Mouse (Mus musculus) large intestine, adult 2 months (tissue): ENCODE results near the gene Ctse. TPM values are rescaled to one million over a fixed set of nuclear protein-coding genes. Genes with fewer than 3 reads are reported as not detected.

Source experiments
- DNase-seq: peaks from one replicate; pipeline ENCODE4 v3.0.0-alpha.2; 2012; ENCODE audit warnings: low read depth, low spot score
- WGBS: fragments of 180-500 bp; shearing (Covaris S2); methylation state at CpG from one replicate; pipeline ENCODE4 v1.1.7; 2018; 5-methylcytosine and 5-hydroxymethylcytosine counted together
- polyA plus RNA-seq: library from polyadenylated mRNA; depleted of rRNA; stranded (reverse); fragments of >200 nt; gene quantifications from 2 replicates; pipeline ENCODE4 v1.2.3, GENCODE M21; 2012; rRNA removed

Gene Ctse
- polyA plus RNA-seq, 1 experiment = 4.5 TPM

DNA sequence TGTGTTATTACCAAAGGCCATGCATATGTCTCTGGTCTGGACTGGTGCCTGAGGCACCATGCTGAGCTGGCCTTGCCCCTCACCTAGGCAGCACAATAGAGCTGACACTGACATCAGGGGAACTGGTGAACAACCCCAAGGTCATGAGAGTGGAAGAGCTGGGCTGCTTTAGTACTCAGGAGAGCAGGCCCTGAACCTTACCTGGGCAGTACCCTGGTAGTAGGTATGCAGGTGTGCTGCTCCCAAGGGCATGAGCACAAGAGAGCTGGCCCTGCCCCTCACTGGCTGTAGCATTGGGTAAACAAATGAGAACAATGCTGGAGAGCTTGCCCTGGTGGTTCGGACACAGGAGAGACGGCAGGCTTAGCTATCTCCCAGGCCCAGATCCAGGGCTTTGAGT lies 57.2 kb downstream of the Ctse start:
- WGBS = 46% methylated on average over 2 of the region's 2 CpGs
- DNase-seq = no peak

DNA sequence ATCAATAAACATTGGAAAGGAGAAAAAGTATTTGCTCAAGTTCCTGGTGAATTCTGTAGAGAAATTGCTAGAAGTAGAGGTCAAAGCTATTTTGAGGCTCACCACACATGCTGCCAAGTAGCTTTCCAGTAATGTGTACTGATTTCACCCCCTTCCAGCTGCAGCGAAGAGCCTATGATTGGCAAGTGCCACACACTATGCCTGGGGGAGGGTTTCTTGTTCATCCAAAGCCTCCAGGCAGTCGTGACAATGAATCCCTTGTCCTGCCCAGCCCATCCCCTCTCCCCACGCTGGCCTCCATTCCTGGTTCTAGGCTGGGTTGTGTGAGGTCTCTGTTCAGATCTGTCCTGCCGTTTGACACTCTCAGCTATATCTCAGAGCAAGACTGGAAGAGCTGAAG lies 58.2 kb downstream of the Ctse start:
- WGBS = 36% methylated on average over 4 of the region's 4 CpGs
- DNase-seq = no peak

DNA sequence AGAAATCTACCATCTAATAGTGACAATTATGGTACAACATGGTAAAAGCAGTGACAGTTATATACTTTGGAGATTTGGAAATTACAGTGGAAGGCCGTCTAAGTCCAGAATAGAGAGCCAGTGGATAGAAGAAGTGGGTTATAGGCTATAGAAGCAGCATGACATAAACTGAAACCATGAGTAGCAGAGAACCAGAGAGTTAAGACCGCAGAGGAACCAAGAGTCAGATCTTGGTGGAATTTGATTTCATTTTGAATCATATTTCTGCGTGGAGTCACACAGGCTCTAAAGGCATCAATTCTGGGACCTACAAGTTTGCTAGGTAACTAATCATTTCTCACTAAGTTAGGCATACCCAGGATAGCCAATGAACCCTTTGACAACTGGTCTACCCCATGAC lies 60.7 kb downstream of the Ctse start:
- DNase-seq = no peak
- 91% methylated on average over 3 of the region's 3 CpGs for WGBS

DNA sequence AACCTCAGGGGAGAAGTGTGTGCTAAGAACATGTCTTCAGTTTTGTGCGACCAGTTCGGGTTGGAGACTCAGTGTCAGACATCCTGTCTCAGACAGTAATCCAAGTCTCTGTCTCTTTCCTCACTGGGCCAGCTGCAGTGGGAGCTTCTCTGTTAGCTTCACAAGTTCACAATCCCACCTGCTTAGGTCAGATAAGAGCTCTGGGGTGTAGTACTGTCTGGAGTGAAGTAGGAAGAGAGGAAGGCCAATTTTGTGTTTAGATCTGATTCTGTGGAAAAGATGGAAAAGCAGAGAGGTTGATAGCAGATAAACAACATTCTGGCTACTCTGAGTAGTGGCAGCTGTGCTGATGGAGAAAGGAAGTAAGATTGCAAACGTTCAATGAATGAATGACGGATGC lies 61.5 kb downstream of the Ctse start:
- no peak for DNase-seq
- 75% methylated on average over 4 of the region's 4 CpGs for WGBS

DNA sequence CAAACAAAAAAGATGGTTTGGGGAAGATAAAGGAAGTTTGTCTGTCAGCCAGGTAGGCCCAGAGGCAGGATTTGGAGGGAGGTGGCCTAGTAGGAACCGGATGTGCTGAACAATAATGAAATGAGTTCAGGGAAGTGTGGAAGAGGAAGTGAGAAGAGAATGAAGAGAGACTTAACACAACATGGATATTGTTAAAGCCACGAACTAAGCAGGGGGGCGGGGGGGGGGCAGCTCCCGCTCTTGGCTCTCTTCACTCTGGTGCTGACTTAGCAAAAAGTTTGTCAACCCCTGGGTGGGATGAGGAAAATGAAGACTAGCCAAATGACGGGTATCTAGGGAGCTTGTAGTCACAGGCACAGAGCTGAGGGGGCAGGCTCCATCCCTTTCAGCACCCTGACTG lies 62.3 kb downstream of the Ctse start:
- WGBS = 65% methylated on average over 5 of the region's 5 CpGs
- DNase-seq = no peak

- WGBS = 84% methylated on average over 5 of the region's 5 CpGs
- no peak for DNase-seq
Observed at GRCm38 (mm10) chr1:131701391-131701790, 63.3 kb downstream of the Ctse start.

- WGBS = 33% methylated on average over 8 of the region's 8 CpGs
- no peak for DNase-seq
Observed at GRCm38 (mm10) chr1:131702094-131702766, 64.1 kb downstream of the Ctse start.

DNA sequence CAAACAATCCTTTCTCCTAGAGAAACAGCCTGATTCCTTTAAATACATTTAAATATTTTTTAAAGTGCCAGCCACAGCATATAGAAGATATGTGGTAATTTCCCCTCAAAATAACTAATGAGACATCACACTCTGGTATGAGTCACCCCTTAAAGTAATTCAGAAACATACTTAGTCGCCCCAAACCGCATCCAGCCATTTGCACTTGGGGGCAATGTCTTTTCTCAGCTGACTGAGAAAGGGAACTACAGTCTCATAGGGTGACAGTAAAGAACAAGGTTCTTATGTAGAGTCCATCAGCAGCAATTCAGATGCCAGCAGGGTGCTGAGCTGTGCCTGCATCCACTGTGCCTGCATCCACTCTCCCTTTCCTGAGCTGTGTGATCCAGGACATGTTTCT lies 65.4 kb downstream of the Ctse start:
- WGBS = 68% methylated on average over 2 of the region's 2 CpGs
- DNase-seq = no peak

GRCm38 (mm10) chr1:131708338-131708737 lies 70.2 kb downstream of the Ctse start:
- WGBS = 16% methylated on average over 4 of the region's 4 CpGs
- peak; percentile 32 for DNase-seq

DNA sequence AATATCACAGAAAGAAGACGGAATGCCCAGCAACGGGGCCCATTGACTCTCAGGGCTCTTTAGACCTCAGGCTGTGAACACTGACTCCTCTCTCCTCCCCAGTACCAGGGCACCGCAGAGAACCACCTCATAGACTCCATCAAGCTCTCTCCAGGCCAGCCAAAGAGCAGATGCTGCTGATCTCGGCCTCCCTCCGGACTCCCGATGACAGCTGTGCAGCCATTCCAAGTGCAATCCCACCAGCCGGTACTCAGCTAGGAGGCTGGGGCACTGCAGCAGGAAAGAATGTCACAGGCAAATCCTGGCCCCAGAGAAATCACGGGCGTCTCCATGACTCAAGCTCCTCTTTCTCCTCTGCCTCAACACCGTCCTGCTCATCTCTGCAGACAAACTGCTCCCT lies 73.4 kb downstream of the Ctse start:
- 75% methylated on average over 10 of the region's 10 CpGs for WGBS
- no peak for DNase-seq

- peak; percentile 38 for DNase-seq
- 30% methylated on average over 2 of the region's 2 CpGs for WGBS
Observed at GRCm38 (mm10) chr1:131712386-131712785, 74.3 kb downstream of the Ctse start.

DNA sequence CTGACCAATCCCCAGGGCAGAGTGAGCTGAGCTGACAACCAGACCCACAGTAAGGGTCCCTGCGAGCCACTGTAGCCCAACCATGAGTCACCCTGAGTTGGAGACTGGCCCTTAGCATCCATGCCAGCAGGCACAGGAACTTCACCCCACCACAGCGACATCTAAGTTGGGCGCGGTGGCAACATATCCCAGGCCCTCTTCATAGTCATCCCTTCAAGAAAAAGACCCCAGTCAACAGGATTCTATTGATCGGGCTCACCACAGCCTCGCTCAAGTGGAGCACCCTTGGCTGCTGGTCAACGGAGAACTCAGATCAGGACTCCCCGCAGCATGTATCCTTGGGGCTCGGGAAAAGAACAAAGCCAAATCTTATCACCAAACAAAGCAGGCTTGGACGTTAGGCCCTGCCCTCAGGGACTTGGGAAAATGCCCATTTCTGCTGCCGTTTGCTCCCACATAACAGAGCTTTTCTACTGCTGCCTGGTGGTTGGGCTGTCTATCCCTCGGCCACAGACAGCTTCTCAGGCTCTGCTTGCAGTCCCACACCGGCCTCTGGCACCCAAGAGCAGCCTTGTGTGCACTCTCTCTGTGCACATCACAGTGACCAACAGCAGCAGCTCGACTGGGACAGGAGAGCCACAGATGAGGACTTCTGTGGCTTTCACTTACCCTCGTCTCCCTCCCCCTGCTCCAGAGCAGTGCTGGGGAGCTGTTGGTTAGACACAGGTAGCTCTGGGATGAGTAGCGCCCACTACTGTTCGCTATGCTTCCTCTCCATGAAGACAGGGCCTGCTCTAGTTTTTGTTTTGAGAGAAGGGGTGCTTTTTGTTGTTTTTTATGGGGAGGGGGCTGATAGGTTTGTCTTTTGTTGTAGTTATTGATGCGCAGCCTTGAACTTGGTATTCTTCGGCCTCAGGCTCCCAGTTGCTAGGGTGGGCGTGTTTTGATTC lies 76.6 kb downstream of the Ctse start:
- WGBS = 75% methylated on average over 20 of the region's 20 CpGs
- DNase-seq = no peak

DNA sequence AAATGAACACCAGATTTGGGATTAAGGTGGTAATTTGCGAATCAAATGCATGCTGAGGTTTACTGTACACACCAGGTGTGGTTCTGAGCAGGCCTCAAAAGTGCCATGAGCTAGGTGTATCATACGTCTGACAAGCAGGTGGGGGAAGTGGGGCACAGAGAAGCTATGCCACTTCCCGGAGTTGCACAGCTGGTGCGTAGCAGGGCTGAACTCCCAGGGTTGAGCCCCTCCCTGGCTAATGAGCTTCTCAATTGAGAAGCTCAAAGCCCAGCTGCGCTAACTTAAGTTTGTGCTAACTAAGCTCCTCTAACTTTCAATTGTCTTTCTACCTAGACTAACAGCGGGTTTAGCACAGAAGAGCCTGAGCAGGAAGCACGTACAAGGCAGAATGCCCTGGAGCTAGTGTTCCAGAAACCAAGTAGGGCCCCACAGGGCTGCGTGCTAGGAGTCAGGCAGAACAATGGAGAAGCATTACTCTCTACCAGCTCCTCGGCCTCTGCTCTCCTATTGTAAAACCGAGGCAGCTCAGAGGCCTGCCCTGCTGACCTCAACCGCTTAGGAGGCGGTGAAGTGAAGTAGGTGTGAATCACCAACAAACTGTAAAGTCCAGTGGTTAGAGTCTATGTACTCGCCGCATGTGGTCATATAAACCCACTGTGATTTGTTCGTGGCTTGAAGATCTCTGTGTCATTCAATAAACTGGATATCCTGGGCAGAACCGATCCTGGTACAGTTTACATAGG lies 81.0 kb downstream of the Ctse start:
- 72% methylated on average over 16 of the region's 16 CpGs for WGBS
- DNase-seq = no peak

GRCm38 (mm10) chr1:131721989-131722388 lies 83.9 kb downstream of the Ctse start:
- no peak for DNase-seq
- WGBS = 82% methylated on average over 3 of the region's 3 CpGs

DNA sequence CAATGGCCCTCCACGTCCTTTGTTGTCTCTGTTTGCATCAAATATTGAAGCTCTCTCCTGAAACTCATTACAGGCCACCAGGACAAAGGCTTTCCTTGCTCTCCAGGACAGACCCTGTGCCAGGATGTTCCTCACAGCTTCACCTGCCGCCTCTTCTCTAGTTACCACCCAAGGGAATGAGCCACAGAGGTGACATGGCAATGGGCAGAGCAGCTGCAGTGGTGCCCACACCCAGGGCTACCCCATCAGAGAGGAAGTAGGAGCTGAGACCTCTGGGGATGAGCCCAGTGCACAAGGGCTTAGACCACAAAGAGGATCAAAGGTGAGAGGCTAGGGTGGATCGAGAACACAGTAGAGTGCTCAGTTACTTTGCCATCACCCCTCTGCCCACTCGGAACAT lies 85.4 kb downstream of the Ctse start:
- DNase-seq = no peak
- 75% methylated on average over 4 of the region's 4 CpGs for WGBS

Other genes starting within 250 kb of the Ctse start
- 6.0 and 7.6 TPM in 2 replicates for gene Srgap2, start 111.0 kb upstream of the Ctse start, polyA plus RNA-seq
- 0.60 and 0.69 TPM in 2 replicates for gene Fam72a, start 110.4 kb upstream of the Ctse start, polyA plus RNA-seq
- gene Avpr1b, start 39.1 kb upstream of the Ctse start, polyA plus RNA-seq = 0.03 and 0.07 TPM in 2 replicates
- gene Rab7b, start 50.4 kb downstream of the Ctse start, polyA plus RNA-seq = 2.2 and 3.2 TPM in 2 replicates
- 0.04 TPM in 1 of 2 replicates, not detected in the other for gene Slc26a9, start 105.7 kb downstream of the Ctse start, polyA plus RNA-seq
- gene Pm20d1, start 159.1 kb downstream of the Ctse start, polyA plus RNA-seq = 25.8 and 41.6 TPM in 2 replicates
- 13.9 and 15.3 TPM in 2 replicates for gene Slc41a1, start 189.2 kb downstream of the Ctse start, polyA plus RNA-seq
- gene Rab29, start 228.9 kb downstream of the Ctse start, polyA plus RNA-seq = 19.4 and 21.0 TPM in 2 replicates